Mouse (Mus musculus) ES-E14 (cell line): Measurements from ENCODE around the gene Cwc25. TPM values are rescaled to one million over a fixed set of nuclear protein-coding genes. Genes with fewer than 3 reads are reported as not detected.

Source experiments
- DNase-seq: peaks from one replicate; pipeline ENCODE4 v3.0.0-alpha.2; 2013; ENCODE audit warnings: low read depth, low spot score
- H3K27ac ChIP-seq: 2 replicates; pipeline ENCODE4 v1.5.1; 2012; ENCODE audit warnings: low read depth, mild to moderate bottlenecking, low read length, moderate library complexity, mixed read lengths; ENCODE audit not compliant: poor library complexity, insufficient read depth, severe bottlenecking
- H3K36me3 ChIP-seq: 2 replicates; pipeline ENCODE4 v1.6.1; 2012; ENCODE audit warnings: mild to moderate bottlenecking, low read length, moderate library complexity, mixed read lengths; ENCODE audit not compliant: control insufficient read depth, poor library complexity, insufficient read depth, severe bottlenecking
- H3K4me1 ChIP-seq, 2 experiments: fragments of 150-350 bp in 1 of 2; sonication (generic) in 1 of 2; 2 replicates each; pipeline ENCODE4 v1.6.1; 2012; ENCODE audit warnings: low read length in 2 of 2, mild to moderate bottlenecking in 1 of 2, mixed read lengths in 1 of 2; ENCODE audit not compliant: control insufficient read depth in 2 of 2, insufficient read depth in 2 of 2, poor library complexity in 1 of 2
- H3K4me3 ChIP-seq, 2 experiments: fragments of 150-350 bp in 1 of 2; sonication (generic) in 1 of 2; 2 replicates each; pipeline ENCODE4 v1.5.1; 2012; ENCODE audit warnings: low read length in 2 of 2, low read depth in 1 of 2, mild to moderate bottlenecking in 1 of 2, mixed read lengths in 1 of 2; ENCODE audit not compliant: insufficient read depth in 1 of 2, poor library complexity in 1 of 2, severe bottlenecking in 1 of 2
- H3K9ac ChIP-seq: 2 replicates; pipeline ENCODE4 v1.6.1; 2012; ENCODE audit warnings: low read depth, mild to moderate bottlenecking, low read length, mixed read lengths; ENCODE audit not compliant: poor library complexity, insufficient read depth, severe bottlenecking
- H3K9me3 ChIP-seq: fragments of 150-350 bp; sonication (generic); 2 replicates; pipeline ENCODE4 v1.6.1; 2012; ENCODE audit warnings: low read depth, mild to moderate bottlenecking, low read length; ENCODE audit not compliant: control insufficient read depth, insufficient read depth
- CHD2 ChIP-seq: IDR thresholded peaks from 2 replicates; pipeline ENCODE4 v1.6.1; 2014; ENCODE audit warnings: mild to moderate bottlenecking, low read depth, low read length, inconsistent platforms
- HCFC1 ChIP-seq: IDR thresholded peaks from 2 replicates; pipeline ENCODE4 v1.6.1; 2012; ENCODE audit warnings: low read length, inconsistent platforms, borderline replicate concordance; ENCODE audit not compliant: insufficient read depth
- MAFK ChIP-seq: IDR thresholded peaks from 2 replicates; pipeline ENCODE4 v1.6.1; 2014; ENCODE audit warnings: mild to moderate bottlenecking, low read depth, low read length, inconsistent platforms; ENCODE audit not compliant: insufficient read depth
- ZC3H11A ChIP-seq: IDR thresholded peaks from 2 replicates; pipeline ENCODE4 v1.6.1; 2012; ENCODE audit warnings: low read depth, mild to moderate bottlenecking, inconsistent platforms, low read length, borderline replicate concordance
- ZNF384 ChIP-seq: IDR thresholded peaks from 2 replicates; pipeline ENCODE4 v1.6.1; 2012; ENCODE audit warnings: low read depth, low read length, inconsistent platforms
- in situ Hi-C, 2 experiments: fragments of 600-800 bp; cut with MboI; formaldehyde crosslinking; loops; one replicate each; pipeline ENCODE4 v1.15.1; 2025; ENCODE audit warnings: low sequenced_read_pairs in 2 of 2, inconsistent platforms in 1 of 2; ENCODE audit not compliant: unreplicated experiment in 2 of 2
- total RNA-seq: library from RNA; depleted of rRNA; stranded (reverse); fragments of 300-350 nt; gene quantifications from 2 replicates; pipeline ENCODE4 v1.2.3, GENCODE M21; 2012

Cwc25 gene
- total RNA-seq, 1 experiment, result 18.5 TPM

DNA sequence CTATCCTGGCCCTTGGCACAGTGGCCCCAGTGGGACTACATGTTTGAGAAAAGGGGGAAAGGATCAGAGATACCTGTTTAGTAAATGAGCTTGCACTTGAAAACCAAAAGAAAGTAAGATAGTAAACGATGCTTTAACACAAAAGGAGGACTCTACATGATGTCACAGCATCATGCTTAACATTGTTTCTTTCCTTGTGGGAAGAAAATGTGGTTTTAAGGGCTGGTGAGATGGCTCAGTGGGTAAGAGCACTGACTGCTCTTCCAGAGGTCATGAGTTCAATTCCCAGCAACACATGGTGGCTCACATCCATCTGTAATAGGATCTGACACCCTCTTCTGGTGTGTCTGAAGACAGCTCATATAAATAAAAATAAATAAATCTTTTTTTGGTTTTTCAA, 8.2 kb downstream of the Cwc25 start:
- H3K9ac ChIP-seq, result no peak overlapping the region
- in situ Hi-C loops, result no loop called here
- no peak for DNase-seq
- peaks cover 0 to 4% of the 10 kb centered on the region in 2 experiments; a peak in 1 of 4 replicates for H3K4me1 ChIP-seq
- no peak for TF ChIP-seq ZC3H11A
- TF ChIP-seq HCFC1, result no peak
- TF ChIP-seq ZNF384, result no peak
- no peak for TF ChIP-seq CHD2
- H3K9me3 ChIP-seq, result no peaks in the 10 kb centered on the region
- H3K36me3 ChIP-seq, result peaks cover 36% of the 10 kb centered on the region
- no peak overlapping the region for H3K4me3 ChIP-seq
- no peak overlapping the region for H3K27ac ChIP-seq

DNA sequence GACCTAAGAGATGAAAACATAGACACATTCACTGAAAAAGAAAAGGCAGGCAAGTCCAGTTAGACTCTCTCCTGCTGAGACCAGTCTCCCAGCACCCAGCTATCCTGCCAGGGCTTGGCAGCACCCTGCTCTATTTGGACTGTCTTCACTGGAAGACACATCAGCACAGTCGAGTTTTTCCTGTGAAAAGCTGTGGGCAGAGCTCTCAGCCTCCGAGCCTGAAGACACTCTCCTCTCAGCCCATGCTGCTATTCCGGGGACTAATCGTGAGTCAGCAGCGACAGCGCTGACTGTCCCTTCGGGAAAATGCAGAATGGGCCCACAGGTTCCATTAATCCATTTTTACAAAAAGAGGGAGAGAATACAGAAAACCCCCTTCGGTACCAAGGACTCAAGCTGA, 13.1 kb downstream of the Cwc25 start:
- Histone ChIP-seq H3K27ac (no peak overlapping the region; the same call in 1 of the 2 replicates), H3K9ac (no peak overlapping the region), H3K36me3 (peaks cover 49% of the 10 kb centered on the region), H3K4me3 (no peak overlapping the region), H3K4me1 (peaks cover 0 to 2% of the 10 kb centered on the region in 2 experiments; a peak in 1 of 4 replicates), H3K9me3 (no peaks in the 10 kb centered on the region)
- DNase-seq, result no peak
- in situ Hi-C loops, result no loop called here
- no peak for TF ChIP-seq ZC3H11A
- TF ChIP-seq ZNF384, result no peak
- TF ChIP-seq HCFC1, result no peak
- TF ChIP-seq CHD2, result no peak
- TF ChIP-seq MAFK, result no peak

DNA sequence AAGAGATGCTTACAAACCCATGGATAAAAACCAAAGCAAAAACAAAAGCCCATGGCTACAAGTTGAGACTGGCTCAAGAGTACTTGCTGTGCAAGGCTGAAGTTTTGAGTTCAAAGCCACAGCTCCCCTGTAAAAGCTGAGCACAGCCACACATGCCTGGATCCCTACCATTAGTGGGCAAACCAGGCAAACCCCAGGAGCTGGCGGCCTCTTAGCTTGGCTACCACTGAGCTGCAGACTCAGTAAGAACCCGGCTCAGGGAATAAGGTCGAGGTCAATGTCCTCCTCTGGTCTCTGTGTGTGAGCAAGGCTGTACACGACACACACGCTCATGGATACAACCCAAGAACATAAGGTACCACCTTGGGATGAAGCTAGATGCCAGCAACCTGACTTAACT, 17.9 kb downstream of the Cwc25 start:
- no peak for DNase-seq
- Histone ChIP-seq H3K9ac (no peak overlapping the region), H3K4me3 (no peak overlapping the region), H3K4me1 (peaks cover 0 to 4% of the 10 kb centered on the region in 2 experiments; a peak in 1 of 4 replicates), H3K36me3 (peaks cover 29% of the 10 kb centered on the region), H3K9me3 (no peaks in the 10 kb centered on the region), H3K27ac (no peak overlapping the region)
- in situ Hi-C loops, result no loop called here
- TF ChIP-seq ZNF384, result no peak
- no peak for TF ChIP-seq MAFK
- TF ChIP-seq ZC3H11A, result no peak
- no peak for TF ChIP-seq HCFC1
- TF ChIP-seq CHD2, result no peak

DNA sequence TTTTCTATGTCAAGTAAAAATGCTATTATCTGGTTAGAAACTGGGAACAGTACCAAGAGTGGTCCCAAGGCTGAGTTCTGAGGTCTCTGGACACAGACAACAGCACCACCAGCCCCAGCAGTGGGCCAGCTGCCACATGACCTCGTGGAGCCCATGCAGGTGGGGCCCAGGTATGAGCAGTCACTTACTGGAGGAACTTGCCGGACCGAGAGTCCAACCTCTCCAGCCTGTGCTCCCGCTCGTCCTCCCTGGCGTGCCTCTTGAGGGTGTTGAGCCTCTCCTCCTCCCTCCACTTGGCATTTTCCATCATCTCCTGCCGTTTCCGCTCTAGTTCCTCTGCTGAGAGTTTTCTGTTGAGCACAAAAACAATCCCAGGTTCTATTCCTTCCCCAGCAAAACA, 18.6 kb downstream of the Cwc25 start:
- in situ Hi-C loops, result no loop called here
- DNase-seq, result no peak
- H3K9ac ChIP-seq, result no peak overlapping the region
- peaks cover 23% of the 10 kb centered on the region for H3K36me3 ChIP-seq
- no peaks in the 10 kb centered on the region for H3K9me3 ChIP-seq
- no peak overlapping the region for H3K27ac ChIP-seq
- H3K4me1 ChIP-seq, result peaks cover 0 to 10% of the 10 kb centered on the region in 2 experiments; a peak in 2 of 4 replicates
- no peak overlapping the region for H3K4me3 ChIP-seq
- TF ChIP-seq ZC3H11A, result no peak
- TF ChIP-seq CHD2, result no peak
- no peak for TF ChIP-seq ZNF384
- no peak for TF ChIP-seq MAFK
- TF ChIP-seq HCFC1, result no peak

DNA sequence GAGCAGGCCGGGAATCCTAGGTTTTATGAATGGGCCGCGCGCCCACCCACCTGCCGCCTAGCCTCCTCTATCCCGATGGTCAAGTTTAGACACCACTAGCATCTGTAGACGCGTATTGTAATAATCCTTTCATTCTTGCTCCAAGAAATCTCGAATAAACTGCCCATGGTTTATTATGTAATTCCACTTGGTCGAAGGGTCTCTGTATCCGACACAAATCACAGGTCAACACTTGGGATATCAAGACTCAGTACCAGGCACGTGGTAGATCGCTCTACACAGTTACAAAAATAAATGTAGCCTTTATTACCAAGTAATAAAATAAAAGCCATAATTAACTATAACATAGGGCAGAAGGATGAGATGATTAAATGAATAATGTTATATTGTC, 21.0 kb downstream of the Cwc25 start:
- Histone ChIP-seq H3K36me3 (peaks cover 7% of the 10 kb centered on the region; the same call in 1 of the 2 replicates), H3K4me3 (peak overlapping the region; percentile 54 to 91), H3K9ac (peak overlapping the region; percentile 32; the same call in 1 of the 2 replicates), H3K9me3 (no peaks in the 10 kb centered on the region), H3K4me1 (peaks cover 0 to 22% of the 10 kb centered on the region in 2 experiments; a peak in 2 of 4 replicates), H3K27ac (no peak overlapping the region)
- no peak for DNase-seq
- TF ChIP-seq ZNF384, result no peak
- no peak; the same call in 1 of the 2 replicates for TF ChIP-seq HCFC1
- no peak for TF ChIP-seq CHD2
- TF ChIP-seq MAFK, result no peak
- TF ChIP-seq ZC3H11A, result no peak
- in situ Hi-C loops, result no loop called here
